Mouse (Mus musculus) liver, embryonic 13.5 days (tissue): ENCODE results near the gene Ago1. TPM values are rescaled to one million over a fixed set of nuclear protein-coding genes. Genes with fewer than 3 reads are reported as not detected.
A peak's percentile ranks its signal among the peaks of the same experiment; 100 is the strongest.

Source experiments
- ATAC-seq: fragments of 200-750 bp; cut with Nextera tagmentation; 2 replicates; pipeline ENCODE4 v1.8.0; 2017; ENCODE audit warnings: low read depth, mild to moderate bottlenecking, moderate number of reproducible peaks, moderate library complexity
- DNase-seq: peaks from one replicate; pipeline ENCODE4 v3.0.0; 2022
- H3K27ac ChIP-seq: fragments of 300-500 bp; sonication (generic); 2 replicates; pipeline ENCODE4 v1.5.1; 2015; ENCODE audit warnings: moderate library complexity, mild to moderate bottlenecking, inconsistent platforms
- H3K27me3 ChIP-seq: fragments of 300-500 bp; sonication (generic); 2 replicates; pipeline ENCODE4 v1.6.1; 2015; ENCODE audit warnings: mild to moderate bottlenecking, inconsistent platforms
- H3K36me3 ChIP-seq: fragments of 300-500 bp; sonication (generic); 2 replicates; pipeline ENCODE4 v1.6.1; 2015; ENCODE audit warnings: mild to moderate bottlenecking, inconsistent platforms
- H3K4me1 ChIP-seq: fragments of 300-500 bp; sonication (generic); replicated peaks from 2 replicates; pipeline ENCODE4 v1.6.1; 2015; ENCODE audit warnings: inconsistent platforms
- H3K4me2 ChIP-seq: fragments of 300-500 bp; sonication (generic); 2 replicates; pipeline ENCODE4 v1.6.1; 2015; ENCODE audit warnings: inconsistent platforms, mild to moderate bottlenecking, moderate library complexity
- H3K4me3 ChIP-seq: fragments of 300-500 bp; sonication (generic); replicated peaks from 2 replicates; pipeline ENCODE4 v1.5.1; 2015; ENCODE audit warnings: mild to moderate bottlenecking, inconsistent platforms
- H3K9ac ChIP-seq: fragments of 300-500 bp; sonication (generic); 2 replicates; pipeline ENCODE4 v1.6.1; 2015; ENCODE audit warnings: mild to moderate bottlenecking, inconsistent platforms
- H3K9me3 ChIP-seq: fragments of 300-500 bp; sonication (generic); replicated peaks from 2 replicates; pipeline ENCODE4 v1.6.1; 2016; ENCODE audit warnings: inconsistent platforms
- WGBS: fragments of 180-500 bp; shearing (Covaris S2); methylation state at CpG from one replicate; pipeline ENCODE4 v1.1.7; 2015; ENCODE audit not compliant: insufficient replicate concordance; 5-methylcytosine and 5-hydroxymethylcytosine counted together
- polyA plus RNA-seq: library from polyadenylated mRNA; unstranded; fragments of >200 nt; fragmentation: Nextera tagmentation; extraction: Ambion mirVana; gene quantifications from 2 replicates; pipeline ENCODE4 v1.2.1, GENCODE M21; 2015

Ago1 gene
- 1.4 TPM in 2 replicates for polyA plus RNA-seq

DNA sequence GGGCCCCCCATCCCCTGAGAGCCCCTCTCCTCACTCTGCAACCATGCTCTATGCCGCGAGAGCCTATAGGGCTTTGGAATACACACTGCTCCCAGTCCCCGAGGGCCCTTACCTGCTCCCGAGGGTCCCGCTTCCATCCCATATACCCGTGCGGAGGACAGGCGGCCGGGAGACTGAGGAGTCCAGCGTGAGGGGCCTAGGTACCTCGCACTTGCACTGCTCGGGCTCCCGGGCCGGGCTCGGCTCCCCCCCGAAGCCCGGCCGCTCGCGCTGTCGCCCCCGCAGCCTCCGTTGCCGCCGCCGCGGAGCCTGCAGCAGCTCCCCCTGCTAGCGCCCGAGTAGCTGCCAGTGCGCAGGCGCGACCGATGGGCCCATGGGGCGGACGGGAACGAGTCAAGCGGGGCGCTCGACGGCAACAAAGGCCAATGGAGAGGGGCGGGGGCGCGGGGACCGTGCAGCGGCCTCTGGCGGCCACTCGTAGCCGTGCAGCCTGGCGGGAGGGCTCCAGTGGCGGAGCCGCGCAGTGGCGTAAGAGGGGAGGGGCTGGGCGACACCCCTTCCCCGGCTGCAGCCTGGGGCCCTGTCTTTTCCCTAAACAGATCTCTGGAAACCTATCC is at the start of gene Ago1:
Gene Ago1, minus strand, starts transcription at position 299 of the 617 bp plus-strand sequence.
- under 1% methylated on average over 55 of the region's 55 CpGs for WGBS
- Histone ChIP-seq H3K9me3 (no peaks in the 10 kb centered on the region), H3K4me1 (peaks cover 52% of the 10 kb centered on the region), H3K4me3 (peak within 1 kb of the TSS; percentile 84), H3K27ac (peak within 1 kb of the TSS; percentile 84), H3K27me3 (no peaks in the 10 kb centered on the region), H3K4me2 (peak within 1 kb of the TSS; percentile 97), H3K36me3 (no peaks in the 10 kb centered on the region), H3K9ac (peak within 1 kb of the TSS; percentile 88)
- peak; percentile 94 for DNase-seq
- ATAC-seq, result peak; percentile 87

DNA sequence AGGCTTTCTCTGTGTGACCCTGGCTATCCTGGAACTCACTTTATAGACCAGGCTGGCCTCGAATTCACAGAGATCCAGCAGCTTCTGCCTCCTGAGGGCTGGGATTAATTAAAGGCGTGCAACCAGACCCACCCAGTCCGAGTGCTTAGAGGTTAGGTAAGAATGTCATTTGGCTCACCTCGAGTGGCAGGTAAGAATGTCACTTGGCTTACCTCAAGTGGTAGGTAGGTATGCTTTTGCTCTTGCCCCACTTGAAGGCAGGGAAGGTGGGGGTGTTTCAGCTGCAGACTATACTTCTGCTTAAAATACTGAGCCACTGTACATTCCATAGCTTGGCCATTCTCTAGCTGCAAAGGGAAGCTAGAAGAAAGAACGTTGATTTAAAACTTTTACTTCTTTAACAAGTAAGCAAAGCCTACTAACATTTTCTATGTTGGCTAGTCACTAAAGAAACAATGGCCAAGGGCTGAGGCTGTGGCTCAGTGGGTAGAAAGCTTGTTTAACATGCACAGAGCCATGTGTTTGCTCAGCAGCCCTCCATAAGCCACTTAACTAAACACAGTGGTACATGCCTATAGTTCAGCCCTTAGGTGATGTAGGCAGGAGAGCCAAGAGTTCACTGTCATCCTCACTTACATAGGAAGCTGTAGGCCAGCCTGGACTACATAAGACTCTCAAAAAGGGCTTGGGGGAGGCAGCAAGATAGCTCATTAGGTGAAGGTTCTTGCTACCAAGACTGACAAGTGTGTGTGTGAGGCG is 44.1 kb upstream of the Ago1 start:
- H3K4me1 ChIP-seq, result peaks cover 11% of the 10 kb centered on the region; the same call in 1 of the 2 replicates
- no peak for DNase-seq
- H3K9ac ChIP-seq, result no peak overlapping the region
- whole genome bisulfite sequencing, result 63% methylated on average over 6 of the region's 6 CpGs
- H3K4me2 ChIP-seq, result no peak overlapping the region
- H3K4me3 ChIP-seq, result no peak overlapping the region
- no peak for ATAC-seq
- no peaks in the 10 kb centered on the region for H3K27me3 ChIP-seq
- H3K36me3 ChIP-seq, result no peaks in the 10 kb centered on the region
- no peak overlapping the region for H3K27ac ChIP-seq
- no peaks in the 10 kb centered on the region for H3K9me3 ChIP-seq

DNA sequence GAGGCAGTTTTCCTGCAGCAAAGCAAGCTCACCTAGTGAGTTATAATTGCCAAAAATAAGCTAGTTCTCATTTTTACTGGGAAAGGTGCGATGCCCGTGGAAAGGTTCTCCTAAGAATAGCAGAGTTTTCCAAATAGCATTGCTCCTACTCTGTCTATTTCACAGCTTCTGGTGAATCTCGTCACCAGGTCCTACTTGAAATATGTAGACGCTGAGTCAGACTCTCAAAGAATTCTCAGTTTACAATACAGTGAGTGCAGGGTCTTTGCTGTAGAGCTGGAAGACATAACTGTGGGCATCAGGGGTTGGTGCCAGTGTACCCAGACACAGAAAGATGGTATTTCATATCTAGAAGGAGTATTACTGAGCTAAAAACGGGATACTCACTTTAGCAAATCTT is 42.6 kb upstream of the Ago1 start:
- H3K27me3 ChIP-seq, result no peaks in the 10 kb centered on the region
- no peaks in the 10 kb centered on the region for H3K36me3 ChIP-seq
- DNase-seq (no peak), ATAC-seq (no peak)
- H3K4me3 ChIP-seq, result no peak overlapping the region
- no peaks in the 10 kb centered on the region for H3K9me3 ChIP-seq
- H3K9ac ChIP-seq, result no peak overlapping the region
- no peak overlapping the region for H3K4me2 ChIP-seq
- no peak overlapping the region for H3K27ac ChIP-seq
- H3K4me1 ChIP-seq, result peaks cover 11% of the 10 kb centered on the region; the same call in 1 of the 2 replicates
- 64% methylated on average over 5 of the region's 5 CpGs for WGBS

DNA sequence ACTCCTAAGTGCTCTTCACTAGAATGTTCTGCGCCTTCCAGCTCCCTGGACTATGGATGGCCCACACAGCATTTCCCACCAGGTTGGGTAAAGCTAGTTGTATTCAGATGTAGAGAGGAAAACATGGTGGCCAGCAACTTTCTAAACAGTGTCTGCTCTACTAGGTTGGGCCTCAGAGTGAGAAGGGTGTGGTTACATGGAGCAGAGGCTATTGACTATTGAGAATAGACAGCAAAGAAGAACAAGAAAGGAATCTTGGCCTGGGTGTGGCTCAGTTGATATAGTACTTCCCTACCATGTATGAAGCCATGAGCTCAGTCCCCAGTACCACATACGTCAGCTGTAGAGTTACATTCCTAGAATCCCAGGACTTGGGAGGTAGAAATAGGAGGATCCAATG is 40.7 kb upstream of the Ago1 start:
- Histone ChIP-seq H3K4me3 (no peak overlapping the region), H3K9me3 (no peaks in the 10 kb centered on the region), H3K4me1 (peaks cover 11% of the 10 kb centered on the region; the same call in 1 of the 2 replicates), H3K4me2 (no peak overlapping the region), H3K27ac (no peak overlapping the region), H3K36me3 (no peaks in the 10 kb centered on the region), H3K27me3 (no peaks in the 10 kb centered on the region), H3K9ac (no peak overlapping the region)
- WGBS, result 75% methylated on average over 2 of the region's 2 CpGs
- DNase-seq (no peak), ATAC-seq (no peak)

DNA sequence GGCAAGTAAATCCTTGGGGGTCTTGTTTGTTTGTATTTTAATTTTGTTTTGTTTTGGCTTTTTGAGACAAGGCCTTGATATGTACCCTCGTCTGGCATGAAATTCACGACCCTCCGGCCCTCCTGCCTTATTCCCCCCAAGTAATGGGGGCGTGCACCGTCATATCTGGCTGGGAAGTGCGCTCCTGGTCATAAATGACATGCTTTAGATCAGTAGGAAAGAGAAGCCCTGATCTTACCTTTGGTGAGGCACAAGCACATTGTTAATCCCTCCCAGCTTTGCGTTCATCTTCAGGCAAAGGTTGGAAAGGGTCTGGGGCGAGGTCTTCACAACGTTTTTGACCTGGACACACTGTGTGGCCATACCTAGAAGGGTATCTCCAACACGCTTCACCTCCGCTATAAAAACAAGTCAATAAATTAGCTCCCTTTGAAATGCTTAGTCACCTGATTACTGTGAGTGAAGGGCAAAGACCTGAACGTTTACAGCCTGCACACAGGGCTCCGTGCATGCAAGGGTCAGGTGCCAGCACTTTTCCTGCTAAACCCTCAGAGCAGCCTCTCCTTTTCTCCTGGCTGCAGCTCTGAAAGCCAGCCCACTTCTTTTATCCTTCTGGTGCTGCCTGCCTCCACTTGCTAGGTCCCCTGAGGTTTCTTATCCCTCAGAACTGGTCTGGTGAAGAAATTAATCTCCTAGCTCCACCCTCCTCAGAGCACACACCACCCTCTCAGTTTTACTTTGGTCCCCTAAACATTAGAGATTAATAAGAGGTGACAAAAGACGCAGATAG is 39.9 kb upstream of the Ago1 start:
- no peaks in the 10 kb centered on the region for H3K9me3 ChIP-seq
- no peak overlapping the region for H3K4me3 ChIP-seq
- 63% methylated on average over 14 of the region's 14 CpGs for WGBS

DNA sequence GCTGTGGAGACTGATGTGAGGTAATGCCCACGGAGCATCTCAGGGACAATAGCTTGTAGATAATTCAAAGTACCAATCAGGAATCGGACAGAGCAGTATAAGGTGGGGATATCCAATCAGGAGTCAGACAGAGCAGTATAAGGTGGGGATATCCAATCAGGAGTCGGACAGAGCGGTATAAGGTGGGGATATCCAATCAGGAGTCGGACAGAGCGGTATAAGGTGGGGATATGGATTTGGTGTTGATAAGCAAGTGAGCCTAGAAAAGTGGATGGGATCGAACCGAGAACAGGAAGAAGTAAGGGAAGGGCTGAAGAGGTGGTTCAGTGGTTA is 34.6 kb upstream of the Ago1 start:
- Histone ChIP-seq H3K27ac (no peak overlapping the region), H3K9ac (no peak overlapping the region), H3K9me3 (no peaks in the 10 kb centered on the region), H3K27me3 (no peaks in the 10 kb centered on the region), H3K4me3 (no peak overlapping the region), H3K4me1 (no peaks in the 10 kb centered on the region), H3K36me3 (no peaks in the 10 kb centered on the region), H3K4me2 (no peak overlapping the region)
- no peak for DNase-seq
- WGBS, result 48% methylated on average over 8 of the region's 8 CpGs
- no peak for ATAC-seq

More for the DNA sequence above, 39.9 kb upstream of the Ago1 start:
- H3K27me3 ChIP-seq, result no peaks in the 10 kb centered on the region
- ATAC-seq (no peak), DNase-seq (no peak)
- no peak overlapping the region for H3K9ac ChIP-seq
- H3K27ac ChIP-seq, result no peak overlapping the region
- H3K36me3 ChIP-seq, result no peaks in the 10 kb centered on the region
- no peak overlapping the region for H3K4me2 ChIP-seq
- peaks cover 11% of the 10 kb centered on the region; the same call in 1 of the 2 replicates for H3K4me1 ChIP-seq

DNA sequence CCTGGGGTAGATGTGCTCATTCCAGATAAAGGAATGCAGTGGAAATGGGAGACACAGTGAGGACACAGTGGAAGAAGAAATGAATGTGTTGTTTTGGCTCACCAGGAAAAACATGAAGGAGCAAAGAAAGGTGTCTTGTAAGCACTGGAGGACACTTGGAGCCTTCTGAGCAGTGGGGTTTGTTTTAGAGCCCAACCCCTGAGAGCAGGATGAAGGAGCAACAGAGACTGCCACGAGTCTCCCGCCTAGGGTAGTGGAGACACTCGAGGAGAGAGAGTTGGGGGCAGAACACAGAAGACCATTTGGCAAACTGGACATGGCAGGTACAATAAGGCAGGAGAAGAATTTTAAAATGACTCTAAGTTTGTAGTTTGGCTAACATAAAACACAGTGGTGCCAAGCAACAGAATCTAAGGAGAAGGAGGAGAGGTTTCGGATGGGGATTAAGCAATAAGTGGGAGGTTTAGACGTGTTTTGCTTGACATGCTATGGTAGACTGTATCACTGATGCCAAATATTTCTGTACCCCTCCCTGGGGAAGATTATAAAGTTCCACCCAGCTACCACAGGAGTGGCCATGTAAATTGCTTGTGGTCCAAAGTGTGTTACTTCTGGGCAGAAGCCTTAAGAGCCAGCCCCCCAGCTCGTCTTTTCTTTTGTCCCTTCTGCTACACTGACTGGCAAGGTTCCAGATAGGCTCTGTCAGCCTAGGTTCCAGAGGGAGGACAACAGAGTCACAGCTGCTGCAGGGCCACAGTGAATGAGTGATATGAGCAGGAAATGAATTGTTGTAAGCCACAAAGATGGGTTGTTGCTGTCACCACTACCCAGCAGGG is 34.0 kb upstream of the Ago1 start:
- no peaks in the 10 kb centered on the region for H3K27me3 ChIP-seq
- no peak for DNase-seq
- H3K9ac ChIP-seq, result no peak overlapping the region
- no peak overlapping the region for H3K4me3 ChIP-seq
- H3K36me3 ChIP-seq, result no peaks in the 10 kb centered on the region
- H3K4me1 ChIP-seq, result no peaks in the 10 kb centered on the region
- 53% methylated on average over 6 of the region's 6 CpGs for WGBS
- H3K9me3 ChIP-seq, result no peaks in the 10 kb centered on the region
- no peak overlapping the region for H3K27ac ChIP-seq
- no peak overlapping the region for H3K4me2 ChIP-seq
- no peak for ATAC-seq

DNA sequence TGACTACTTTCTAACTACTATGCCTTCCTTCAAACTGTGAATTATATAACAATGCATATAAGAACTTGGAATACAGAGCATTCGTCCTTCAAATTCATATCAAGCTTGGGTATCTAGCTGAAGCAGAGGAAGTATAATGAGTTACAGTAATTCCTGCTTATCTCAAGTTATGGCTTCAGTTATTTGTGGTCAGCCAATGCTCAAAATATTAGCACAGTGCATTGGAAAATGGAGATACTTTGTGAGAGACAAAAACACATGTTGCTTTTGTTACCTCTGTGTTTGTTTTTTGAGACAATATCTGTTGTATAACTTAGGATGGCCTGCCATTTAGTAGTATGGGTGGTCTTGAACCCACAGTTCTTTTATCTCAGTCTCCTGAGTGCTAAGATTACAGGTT is 30.2 kb upstream of the Ago1 start:
- no peak for ATAC-seq
- Histone ChIP-seq H3K4me2 (no peak overlapping the region), H3K9ac (no peak overlapping the region), H3K4me3 (no peak overlapping the region), H3K9me3 (no peaks in the 10 kb centered on the region), H3K27me3 (no peaks in the 10 kb centered on the region), H3K4me1 (no peaks in the 10 kb centered on the region), H3K27ac (no peak overlapping the region), H3K36me3 (no peaks in the 10 kb centered on the region)
- 21% methylated on average over 1 of the region's 1 CpGs for WGBS
- no peak for DNase-seq

DNA sequence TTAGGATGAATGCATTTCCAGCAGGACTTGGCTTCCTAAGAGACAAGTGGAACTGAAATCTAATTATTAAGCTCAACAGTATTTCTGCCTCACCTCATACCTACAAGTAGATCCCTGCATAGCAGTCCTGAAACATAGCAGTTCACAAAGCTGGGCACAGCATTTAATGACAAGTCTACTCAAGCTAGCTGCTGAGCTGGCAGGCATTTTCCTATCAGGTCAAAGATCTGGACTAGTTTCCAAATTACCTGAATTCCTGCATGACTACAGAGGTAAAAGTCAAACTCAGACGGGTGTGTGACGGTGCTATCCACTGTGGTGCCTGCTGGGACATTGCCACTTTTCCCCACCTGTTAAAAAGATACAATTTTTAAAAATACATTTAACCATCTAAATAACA is 28.6 kb upstream of the Ago1 start:
- no peak overlapping the region for H3K4me2 ChIP-seq
- H3K27me3 ChIP-seq, result no peaks in the 10 kb centered on the region
- H3K4me3 ChIP-seq, result no peak overlapping the region
- WGBS, result 62% methylated on average over 2 of the region's 2 CpGs
- H3K9ac ChIP-seq, result no peak overlapping the region
- no peaks in the 10 kb centered on the region for H3K36me3 ChIP-seq
- DNase-seq (no peak), ATAC-seq (no peak)
- no peak overlapping the region for H3K27ac ChIP-seq
- no peaks in the 10 kb centered on the region for H3K4me1 ChIP-seq
- no peaks in the 10 kb centered on the region for H3K9me3 ChIP-seq

DNA sequence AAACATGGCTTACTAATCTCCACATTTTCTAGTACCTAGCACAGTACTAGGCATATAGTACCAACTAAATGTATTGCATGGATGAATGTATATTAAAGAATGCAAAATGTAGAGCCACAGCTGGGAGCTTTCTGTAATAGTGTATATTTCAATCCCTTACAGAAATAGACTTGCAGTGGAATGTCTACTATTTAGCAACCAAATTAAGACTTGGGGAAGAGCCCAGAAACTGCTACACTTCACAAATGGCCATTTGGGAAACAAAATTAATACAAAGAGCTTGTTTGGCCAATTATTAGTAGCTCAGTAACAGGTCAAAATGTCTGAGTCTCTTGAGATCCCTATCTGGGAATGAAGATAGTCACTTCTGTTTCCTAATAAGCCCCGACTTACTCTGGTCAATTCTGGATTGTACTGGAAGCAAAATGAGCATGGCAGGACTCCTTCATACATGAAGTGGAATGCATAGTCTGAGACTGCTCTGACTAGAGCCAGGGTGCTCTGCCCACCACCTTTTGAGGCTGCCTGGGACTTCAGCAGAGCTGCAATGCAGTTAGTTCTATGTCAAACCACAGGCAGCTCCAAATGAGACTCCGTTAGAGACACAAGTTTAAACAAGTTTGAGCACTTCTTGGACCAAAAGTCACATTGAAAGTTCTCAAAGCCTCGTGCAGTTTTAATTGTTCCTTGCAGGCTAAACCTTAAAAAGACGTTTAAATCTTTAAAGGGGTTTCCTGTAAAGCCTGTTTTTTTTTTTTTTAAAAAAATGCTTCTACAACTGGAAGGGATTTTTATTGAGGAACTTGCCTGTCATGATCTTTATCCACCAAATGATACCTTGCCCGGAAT is 27.8 kb upstream of the Ago1 start:
- 51% methylated on average over 5 of the region's 5 CpGs for WGBS
- DNase-seq, result no peak

More for the DNA sequence above, 27.8 kb upstream of the Ago1 start:
- Histone ChIP-seq H3K4me3 (no peak overlapping the region), H3K4me1 (no peaks in the 10 kb centered on the region), H3K27ac (no peak overlapping the region), H3K9me3 (no peaks in the 10 kb centered on the region), H3K36me3 (no peaks in the 10 kb centered on the region), H3K4me2 (no peak overlapping the region), H3K9ac (no peak overlapping the region), H3K27me3 (no peaks in the 10 kb centered on the region)
- no peak for ATAC-seq
